Mouse (Mus musculus): ENCODE measurements around the gene Zzef1.

Gene Zzef1

DNA sequence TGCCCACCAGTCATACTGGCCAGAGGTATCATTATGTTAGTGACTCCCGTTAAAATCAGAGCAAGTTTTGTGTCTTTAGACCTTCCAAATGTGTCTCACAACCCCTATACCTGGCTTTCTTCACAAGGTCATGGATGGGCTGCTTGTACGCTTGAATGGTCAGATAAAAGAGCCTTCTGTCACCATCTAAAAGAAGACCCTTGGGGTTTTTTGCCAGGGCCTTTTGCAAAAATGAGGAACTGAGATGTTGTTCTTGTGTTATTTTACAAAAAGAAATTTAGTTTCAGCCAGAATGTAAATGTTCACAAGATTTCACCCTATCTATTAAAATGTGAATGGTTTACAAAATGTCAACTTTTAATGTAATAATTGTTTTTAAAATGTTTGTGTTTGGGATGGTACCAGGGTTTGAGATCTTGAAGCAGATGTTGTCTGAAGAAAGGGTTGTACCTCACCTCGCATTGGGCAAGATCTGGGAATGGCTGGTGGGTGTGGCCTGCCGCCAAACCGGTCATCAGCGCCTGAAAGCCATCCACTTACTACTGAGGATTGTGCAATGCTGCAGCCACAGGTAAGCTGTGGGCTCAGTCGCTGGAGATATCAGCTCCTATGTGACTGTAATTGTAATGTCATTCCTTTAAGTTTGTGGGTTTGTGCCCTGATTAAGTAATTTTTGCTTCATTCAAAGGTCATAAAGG is 121.4 kb downstream of the Zzef1 start:
- DNase-seq (ENCODE audit: low spot score): no peak

- no peak for DNase-seq (ENCODE audit: low spot score)
Observed at GRCm38 (mm10) chr11:72923116-72923515, 127.1 kb downstream of the Zzef1 start.

DNA sequence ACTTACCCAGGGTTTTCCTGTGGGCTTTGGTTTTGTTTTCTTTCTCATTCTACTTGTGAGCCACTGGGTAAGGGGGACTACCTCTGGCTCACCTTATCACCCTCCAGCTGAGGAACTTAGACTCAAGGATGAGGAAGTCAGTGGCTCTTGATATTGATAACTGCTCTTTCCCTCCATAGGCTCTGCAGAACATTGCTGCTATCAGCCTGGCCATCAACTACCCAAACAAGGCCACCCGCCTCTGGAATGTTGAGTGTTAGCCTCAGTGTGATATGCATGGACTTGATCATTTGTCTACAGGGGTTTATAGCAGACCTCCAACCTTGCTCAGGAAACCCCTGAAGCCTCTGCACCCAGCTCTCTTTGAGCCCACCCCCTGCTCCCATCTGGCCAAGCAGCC is 128.4 kb downstream of the Zzef1 start:
- DNase-seq (ENCODE audit: low spot score): no peak

- DNase-seq (ENCODE audit: low spot score): no peak
Observed at GRCm38 (mm10) chr11:72925067-72925466, 129.0 kb downstream of the Zzef1 start.

GRCm38 (mm10) chr11:72926226-72926890 is 130.3 kb downstream of the Zzef1 start:
- peak; percentile 37 for DNase-seq (ENCODE audit: low spot score)

- DNase-seq (ENCODE audit: low spot score): no peak
Observed at GRCm38 (mm10) chr11:72928516-72928915, 132.5 kb downstream of the Zzef1 start.

GRCm38 (mm10) chr11:72940208-72941143 is 144.4 kb downstream of the Zzef1 start:
- DNase-seq (ENCODE audit: low spot score): peak; percentile 32

DNA sequence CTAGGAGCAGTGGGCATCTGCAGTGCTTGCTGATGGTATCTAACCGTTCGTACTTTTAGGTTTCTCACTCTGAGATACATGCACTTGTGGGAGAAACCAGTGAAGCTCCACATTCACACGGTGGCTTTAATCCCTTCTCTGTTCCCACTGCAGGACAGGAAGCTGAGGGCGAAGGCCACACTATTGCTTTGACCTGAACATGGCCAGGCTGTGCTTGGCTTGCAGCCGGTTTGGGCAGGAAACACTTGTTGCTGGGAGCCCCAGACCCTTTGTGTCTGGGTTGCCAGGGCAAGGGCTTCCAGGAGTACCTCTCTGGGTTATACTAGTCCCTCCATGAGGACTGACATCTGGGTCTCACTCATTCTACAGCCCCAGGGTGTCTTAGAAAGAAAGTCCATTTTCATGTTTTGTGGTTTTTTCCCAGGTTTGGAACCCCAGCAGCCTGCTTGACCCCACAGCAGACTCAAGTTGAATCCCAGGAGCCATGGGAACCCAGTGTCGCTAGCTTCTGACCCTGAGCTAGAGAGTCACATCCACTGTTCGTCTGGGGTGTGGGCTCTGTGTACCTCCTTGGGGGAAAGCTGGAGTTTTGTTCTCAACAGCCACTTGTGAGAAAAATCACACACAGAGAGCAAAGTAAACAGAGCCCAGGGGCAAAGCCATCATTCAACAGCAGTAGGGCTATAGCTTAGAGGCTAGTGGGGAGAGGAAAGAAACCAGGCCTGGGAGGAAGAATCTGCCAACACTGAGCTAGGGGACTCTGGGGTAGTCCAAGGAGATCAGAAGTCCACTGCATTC is 149.2 kb downstream of the Zzef1 start:
- no peak for DNase-seq (ENCODE audit: low spot score)

DNA sequence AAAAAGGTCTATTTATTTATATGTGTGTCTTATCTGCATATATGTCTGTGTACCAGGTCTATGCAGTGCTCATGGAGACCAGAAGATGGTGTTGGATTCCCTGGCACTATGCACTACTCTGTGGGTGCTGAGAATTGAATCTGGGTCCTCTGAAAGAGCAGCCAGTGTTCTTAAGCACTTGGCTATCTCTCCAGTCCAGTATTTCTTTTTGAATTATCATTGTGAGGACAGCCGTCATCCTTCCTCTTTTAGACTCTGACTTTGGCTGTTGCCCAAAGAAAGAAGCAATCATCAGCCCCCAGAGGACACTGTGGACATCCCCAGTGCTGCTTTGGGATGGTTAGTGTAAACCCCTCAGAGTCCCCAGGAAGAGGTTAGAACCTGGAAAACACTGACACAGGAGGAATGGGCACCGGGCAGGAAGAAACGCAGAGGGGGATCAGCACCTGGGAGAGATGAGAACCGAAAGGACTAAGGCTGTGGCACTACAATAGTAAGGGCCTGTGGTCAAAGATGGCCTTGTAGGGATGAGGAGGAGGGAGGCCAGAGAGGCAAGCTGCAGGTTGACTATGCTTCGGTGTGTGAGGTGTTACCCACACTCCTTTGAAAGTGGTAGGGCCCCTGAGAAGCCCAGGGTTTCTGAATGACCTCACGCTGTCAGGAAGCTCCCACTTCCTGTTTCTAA is 150.0 kb downstream of the Zzef1 start:
- DNase-seq (ENCODE audit: low spot score): no peak

- no peak for DNase-seq (ENCODE audit: low spot score)
Observed at GRCm38 (mm10) chr11:72946560-72947119, 150.6 kb downstream of the Zzef1 start.

GRCm38 (mm10) chr11:72947840-72948239 is 151.8 kb downstream of the Zzef1 start:
- no peak for DNase-seq (ENCODE audit: low spot score)

GRCm38 (mm10) chr11:72948254-72948653 is 152.2 kb downstream of the Zzef1 start:
- no peak for DNase-seq (ENCODE audit: low spot score)

DNA sequence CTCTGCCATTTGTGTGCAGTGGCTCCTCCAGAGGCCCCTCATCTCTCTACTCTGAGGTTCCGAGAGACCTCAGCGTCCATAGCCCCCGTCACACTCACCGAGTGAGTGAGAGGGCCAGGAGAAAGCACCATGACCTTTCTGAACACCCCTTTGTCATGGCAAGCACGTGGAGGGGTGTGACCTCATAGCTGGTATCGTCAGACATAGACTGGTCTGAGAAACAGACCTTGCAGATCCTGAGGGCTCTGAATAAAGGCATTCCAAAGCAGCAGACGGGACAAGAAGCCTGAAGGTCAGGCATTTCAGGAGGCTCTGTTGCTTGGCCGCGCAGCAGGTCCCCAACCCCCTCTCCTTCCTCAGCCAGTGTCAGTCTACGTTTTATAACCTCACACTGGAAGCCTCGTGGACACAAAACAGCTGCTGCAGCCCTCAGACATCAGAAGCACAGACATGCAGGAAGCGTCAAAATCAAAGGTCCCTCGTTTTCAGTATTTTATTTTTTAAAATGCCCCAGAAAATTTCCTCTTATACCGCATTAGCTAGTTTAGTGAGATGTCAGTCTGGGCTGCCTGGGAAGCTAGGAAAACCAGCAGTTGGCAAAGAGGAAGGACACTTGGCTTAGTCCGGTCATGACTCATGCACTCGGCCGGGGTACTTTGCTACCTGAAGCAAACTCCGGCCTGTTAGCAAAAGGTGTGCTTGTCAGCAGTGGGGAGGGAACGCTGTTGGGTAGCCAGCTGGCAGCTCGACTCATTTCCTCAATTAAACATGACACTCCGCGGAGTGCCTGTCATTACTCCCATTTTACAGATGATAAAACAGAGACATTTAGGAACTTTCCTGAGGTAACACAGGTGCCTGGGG is 155.3 kb downstream of the Zzef1 start:
- no peak for DNase-seq (ENCODE audit: low spot score)

- no peak for DNase-seq (ENCODE audit: low spot score)
Observed at GRCm38 (mm10) chr11:72952226-72952625, 156.2 kb downstream of the Zzef1 start.

DNA sequence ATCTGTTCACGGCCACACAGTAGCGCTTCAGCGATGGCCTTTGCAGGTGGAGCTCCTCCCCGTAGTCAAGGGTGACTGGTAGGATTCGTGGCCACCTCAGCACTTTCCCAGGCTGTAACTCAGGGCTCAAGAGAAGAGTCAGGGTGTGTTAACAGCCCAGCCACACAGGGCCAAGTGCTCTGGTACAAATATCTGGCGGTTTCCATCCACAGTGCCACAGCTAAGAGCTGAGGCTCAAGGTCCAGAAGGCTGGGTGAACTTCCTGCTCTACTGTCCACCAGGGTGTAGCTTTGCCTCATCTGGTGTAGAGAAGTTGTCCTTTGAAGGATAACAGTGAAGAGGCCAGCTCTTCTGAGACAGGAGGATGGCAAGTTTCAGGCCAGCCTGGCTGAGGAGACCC is 156.7 kb downstream of the Zzef1 start:
- DNase-seq (ENCODE audit: low spot score): no peak

DNA sequence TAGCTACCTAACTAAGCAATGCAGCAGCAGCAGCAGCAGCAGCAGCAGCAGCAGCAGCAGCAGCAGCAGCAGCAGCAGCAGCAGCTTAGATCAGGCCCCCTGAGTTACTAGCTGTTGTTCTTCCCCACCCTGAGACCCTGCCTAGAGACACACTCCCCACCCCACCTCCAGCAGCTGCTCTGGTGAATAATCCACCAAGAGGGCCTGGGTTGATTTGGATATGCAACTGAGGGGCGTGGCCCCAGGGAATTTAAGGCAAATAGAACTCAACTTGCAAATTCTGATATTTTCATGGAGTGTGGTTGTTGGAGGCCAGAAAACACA is 157.1 kb downstream of the Zzef1 start:
- DNase-seq (ENCODE audit: low spot score): no peak

DNA sequence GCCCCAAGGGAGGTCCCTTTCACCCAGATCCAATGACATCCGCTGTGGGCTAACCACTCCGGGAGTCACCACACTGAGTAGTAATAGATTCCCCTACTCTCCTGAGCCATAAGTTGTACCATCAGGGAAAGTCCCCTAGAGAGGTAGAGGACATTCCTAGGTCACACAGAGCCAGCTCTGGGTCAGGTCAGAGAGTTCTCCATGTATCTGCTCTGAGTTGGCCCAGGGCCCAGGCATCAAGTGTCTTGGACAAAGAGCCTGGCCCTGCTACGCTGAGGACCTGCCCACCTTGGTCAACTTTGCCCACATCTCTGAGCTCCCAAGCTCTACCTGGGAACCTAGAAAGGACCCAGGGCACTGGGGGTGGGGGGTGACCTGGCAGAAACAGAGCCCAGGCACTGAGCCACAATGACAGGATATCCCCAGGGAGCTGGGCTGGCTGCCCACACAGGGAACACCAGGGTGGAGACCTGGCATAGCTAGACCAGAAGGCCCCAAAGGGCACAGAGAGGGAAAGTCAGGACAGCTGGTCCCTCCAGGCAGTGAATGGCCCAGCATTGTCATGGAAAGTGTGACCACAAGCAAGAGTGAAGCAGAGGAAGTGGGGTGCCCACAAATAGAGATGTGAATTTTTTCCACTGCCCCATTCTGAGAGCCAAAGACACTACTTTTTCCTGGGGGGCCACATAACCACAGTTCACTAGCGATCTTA is 157.6 kb downstream of the Zzef1 start:
- DNase-seq (ENCODE audit: low spot score): no peak

DNA sequence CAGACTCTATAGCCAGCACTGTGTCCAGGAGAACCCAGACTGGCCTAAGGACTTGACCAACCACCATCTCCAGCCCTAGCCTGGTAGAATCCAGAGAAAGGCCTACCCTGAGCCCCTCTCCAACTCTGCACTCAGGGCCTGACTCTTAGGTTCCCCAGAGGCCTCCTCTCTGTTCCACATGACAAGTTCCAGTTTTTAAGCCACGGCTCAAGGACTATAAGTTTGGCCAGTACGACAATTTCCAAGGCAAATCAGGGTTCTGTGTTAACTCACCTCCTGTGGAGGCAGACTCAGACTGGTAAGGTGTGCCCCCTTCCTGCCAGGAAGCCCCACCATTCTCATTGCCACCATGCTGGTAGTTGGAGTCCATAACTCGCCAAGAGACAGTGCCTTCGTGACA is 158.2 kb downstream of the Zzef1 start:
- DNase-seq (ENCODE audit: low spot score): no peak

DNA sequence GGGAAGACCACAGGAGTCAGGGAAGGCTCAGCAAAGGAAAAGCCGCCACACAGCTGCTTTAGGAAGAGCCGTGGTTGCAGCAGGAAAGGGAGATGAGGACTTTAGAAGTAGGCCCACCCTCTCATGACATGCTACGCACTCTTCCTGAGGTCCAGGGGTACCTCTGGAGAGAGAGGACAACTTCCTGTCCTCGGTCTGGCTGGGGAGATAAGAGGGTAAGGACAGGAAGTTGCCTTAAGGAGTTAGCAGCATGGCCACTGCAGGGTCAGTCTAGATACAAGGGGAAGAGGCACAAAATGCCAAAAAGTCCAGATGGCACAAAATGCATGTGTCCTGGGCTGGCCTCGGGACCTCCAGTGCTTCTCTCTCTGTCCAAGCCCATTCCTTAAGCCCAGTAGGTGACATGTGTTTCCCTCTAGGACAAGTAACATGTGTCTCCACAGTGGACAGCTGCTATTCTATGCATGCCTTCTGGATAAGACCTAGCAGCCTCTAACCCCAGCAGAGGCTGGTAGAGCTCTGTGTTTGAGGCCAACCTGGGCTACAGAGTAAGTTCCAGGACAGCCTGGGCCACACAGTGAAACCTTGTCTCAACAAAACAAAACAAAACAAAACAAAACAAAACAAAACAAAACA is 159.4 kb downstream of the Zzef1 start:
- DNase-seq (ENCODE audit: low spot score): no peak
